Mouse (Mus musculus) MEL (cell line): Measurements from ENCODE around the gene Olfr1506. TPM values are rescaled to one million over a fixed set of nuclear protein-coding genes. Genes with fewer than 3 reads are reported as not detected.
"Not testable (repeated sequence)": the region's sequence is repeated elsewhere in the genome, so short reads cannot be mapped to it uniquely, and the experiment has no call there.

Experiments
- DNase-seq: peaks from one replicate; pipeline ENCODE4 v3.0.0; 2011; ENCODE audit warnings: low read depth, low spot score
- H3K27ac ChIP-seq: 2 replicates; pipeline ENCODE4 v1.5.1; 2012; ENCODE audit warnings: low read depth, mild to moderate bottlenecking, control low read depth, low read length, moderate library complexity; ENCODE audit not compliant: control insufficient read depth
- H3K27me3 ChIP-seq, 2 experiments: fragments of 150-350 bp in 1 of 2; sonication (generic) in 1 of 2; 2 replicates each; pipeline ENCODE4 v1.6.1; 2012; ENCODE audit warnings: low read length in 2 of 2, mild to moderate bottlenecking in 2 of 2, improper control_type of control experiment in 1 of 2, moderate library complexity in 1 of 2; ENCODE audit not compliant: insufficient read depth in 2 of 2, control insufficient read depth in 1 of 2
- H3K36me3 ChIP-seq, 2 experiments: 2 replicates each; pipeline ENCODE4 v1.6.1; 2012 to 2014; ENCODE audit warnings: low read length in 2 of 2, improper control_type of control experiment in 1 of 2, inconsistent platforms in 1 of 2, mild to moderate bottlenecking in 1 of 2; ENCODE audit not compliant: insufficient read depth in 2 of 2, control insufficient read depth in 1 of 2
- H3K4me1 ChIP-seq, 2 experiments: fragments of 150-350 bp in 1 of 2; sonication (generic) in 1 of 2; 2 replicates each; pipeline ENCODE4 v1.6.1; 2012; ENCODE audit warnings: low read length in 2 of 2, improper control_type of control experiment in 1 of 2, mild to moderate bottlenecking in 1 of 2; ENCODE audit not compliant: insufficient read depth in 2 of 2, control insufficient read depth in 1 of 2
- H3K4me3 ChIP-seq, 2 experiments: fragments of 150-350 bp in 1 of 2; sonication (generic) in 1 of 2; 2 replicates each; pipeline ENCODE4 v1.5.1; 2012; ENCODE audit warnings: low read depth in 2 of 2, low read length in 2 of 2, mild to moderate bottlenecking in 2 of 2, moderate library complexity in 2 of 2, control low read depth in 1 of 2, improper control_type of control experiment in 1 of 2; ENCODE audit not compliant: control insufficient read depth in 1 of 2, insufficient read depth in 1 of 2
- H3K79me2 ChIP-seq: 2 replicates; pipeline ENCODE4 v1.6.1; 2012; ENCODE audit warnings: mild to moderate bottlenecking, low read length, moderate library complexity; ENCODE audit not compliant: control insufficient read depth, poor library complexity, insufficient read depth
- H3K9ac ChIP-seq: 2 replicates; pipeline ENCODE4 v1.6.1; 2012; ENCODE audit warnings: low read depth, mild to moderate bottlenecking, control low read depth, low read length, moderate library complexity; ENCODE audit not compliant: control insufficient read depth, poor library complexity, severe bottlenecking
- H3K9me3 ChIP-seq: fragments of 150-350 bp; sonication (generic); replicated peaks from 2 replicates; pipeline ENCODE4 v1.6.1; 2012; ENCODE audit warnings: mild to moderate bottlenecking, low read length, improper control_type of control experiment, moderate library complexity; ENCODE audit not compliant: insufficient read depth
- CHD2 ChIP-seq: IDR thresholded peaks from 2 replicates; pipeline ENCODE4 v1.6.1; 2011; ENCODE audit warnings: low read length, improper control_type of control experiment
- CTCF ChIP-seq, 3 experiments: IDR thresholded peaks in 2 of 3; conservative IDR thresholded peaks in 1 of 3; 2 replicates each; pipeline ENCODE4 v1.5.1; 2011 to 2012; ENCODE audit warnings: low read length in 3 of 3, low read depth in 2 of 3, mild to moderate bottlenecking in 2 of 3, improper control_type of control experiment in 1 of 3, inconsistent platforms in 1 of 3, mixed read lengths in 1 of 3, moderate library complexity in 1 of 3; ENCODE audit not compliant: control insufficient read depth in 1 of 3, insufficient read depth in 1 of 3, poor library complexity in 1 of 3, severe bottlenecking in 1 of 3
- EP300 ChIP-seq, 2 experiments: IDR thresholded peaks; 2 replicates each; pipeline ENCODE4 v1.6.1; 2011; ENCODE audit warnings: improper control_type of control experiment in 2 of 2, low read length in 2 of 2, low read depth in 1 of 2, mild to moderate bottlenecking in 1 of 2
- ETS1 ChIP-seq: IDR thresholded peaks from 2 replicates; pipeline ENCODE4 v1.6.1; 2012; ENCODE audit warnings: low read depth, mild to moderate bottlenecking, inconsistent platforms, low read length, improper control_type of control experiment, moderate library complexity
- HCFC1 ChIP-seq: IDR thresholded peaks from 2 replicates; pipeline ENCODE4 v1.6.1; 2012; ENCODE audit warnings: low read depth, mild to moderate bottlenecking, inconsistent platforms, low read length, improper control_type of control experiment, moderate library complexity
- JUND ChIP-seq: IDR thresholded peaks from 2 replicates; pipeline ENCODE4 v1.6.1; 2011; ENCODE audit warnings: low read depth, mild to moderate bottlenecking, improper control_type of control experiment, low read length
- KAT2A ChIP-seq: conservative IDR thresholded peaks from 2 replicates; pipeline ENCODE4 v1.6.1; 2012; ENCODE audit warnings: low read depth, low read length, improper control_type of control experiment, inconsistent platforms
- MAFK ChIP-seq: IDR thresholded peaks from 2 replicates; pipeline ENCODE4 v1.6.1; 2011; ENCODE audit warnings: low read depth, mild to moderate bottlenecking, low read length, improper control_type of control experiment, borderline replicate concordance
- MAX ChIP-seq: IDR thresholded peaks from 2 replicates; pipeline ENCODE4 v1.6.1; 2011; ENCODE audit warnings: low read length, improper control_type of control experiment
- MAZ ChIP-seq: IDR thresholded peaks from 2 replicates; pipeline ENCODE4 v1.6.1; 2012; ENCODE audit warnings: low read depth, mild to moderate bottlenecking, inconsistent platforms, low read length, improper control_type of control experiment
- MEF2A ChIP-seq: IDR thresholded peaks from 2 replicates; pipeline ENCODE4 v1.6.1; 2014; ENCODE audit warnings: low read depth, mild to moderate bottlenecking, inconsistent platforms, low read length, improper control_type of control experiment; ENCODE audit not compliant: poor library complexity, insufficient replicate concordance, severe bottlenecking; ENCODE audit errors: extremely low read depth
- MYC ChIP-seq: IDR thresholded peaks from 2 replicates; pipeline ENCODE4 v1.6.1; 2011; ENCODE audit warnings: low read depth, mild to moderate bottlenecking, low read length, improper control_type of control experiment, moderate library complexity
- NELFE ChIP-seq: IDR thresholded peaks from 2 replicates; pipeline ENCODE4 v1.6.1; 2011; ENCODE audit warnings: low read depth, low read length, improper control_type of control experiment
- NRF1 ChIP-seq: IDR thresholded peaks from 2 replicates; pipeline ENCODE4 v1.6.1; 2014; ENCODE audit warnings: low read depth, mild to moderate bottlenecking, inconsistent platforms, low read length, improper control_type of control experiment, moderate library complexity; ENCODE audit not compliant: poor library complexity, insufficient read depth, severe bottlenecking
- POLR2AphosphoS2 ChIP-seq: IDR thresholded peaks from 2 replicates; pipeline ENCODE4 v1.6.1; 2011; ENCODE audit warnings: low read length, improper control_type of control experiment
- SIN3A ChIP-seq: IDR thresholded peaks from 2 replicates; pipeline ENCODE4 v1.6.1; 2012; ENCODE audit warnings: low read length, improper control_type of control experiment, inconsistent platforms
- SMC3 ChIP-seq: IDR thresholded peaks from 2 replicates; pipeline ENCODE4 v1.6.1; 2011; ENCODE audit warnings: low read depth, low read length, improper control_type of control experiment
- TBP ChIP-seq: IDR thresholded peaks from 2 replicates; pipeline ENCODE4 v1.8.0; 2011; ENCODE audit warnings: low read depth, low read length, improper control_type of control experiment
- TCF12 ChIP-seq: IDR thresholded peaks from 2 replicates; pipeline ENCODE4 v1.6.1; 2014; ENCODE audit warnings: low read depth, mild to moderate bottlenecking, inconsistent platforms, low read length, improper control_type of control experiment, moderate library complexity
- UBTF ChIP-seq: IDR thresholded peaks from 2 replicates; pipeline ENCODE4 v1.6.1; 2012; ENCODE audit warnings: low read depth, mild to moderate bottlenecking, inconsistent platforms, low read length, improper control_type of control experiment, moderate library complexity, borderline replicate concordance; ENCODE audit not compliant: insufficient read depth
- USF1 ChIP-seq: IDR thresholded peaks from 2 replicates; pipeline ENCODE4 v1.6.1; 2014; ENCODE audit warnings: low read depth, mild to moderate bottlenecking, inconsistent platforms, low read length, improper control_type of control experiment, moderate library complexity
- ZC3H11A ChIP-seq: IDR thresholded peaks from 2 replicates; pipeline ENCODE4 v1.6.1; 2012; ENCODE audit warnings: low read depth, mild to moderate bottlenecking, inconsistent platforms, low read length, improper control_type of control experiment
- ZMIZ1 ChIP-seq: IDR thresholded peaks from 2 replicates; pipeline ENCODE4 v1.6.1; 2012; ENCODE audit warnings: low read depth, mild to moderate bottlenecking, inconsistent platforms, low read length, improper control_type of control experiment, moderate library complexity
- ZNF384 ChIP-seq: IDR thresholded peaks from 2 replicates; pipeline ENCODE4 v1.6.1; 2012; ENCODE audit warnings: low read depth, mild to moderate bottlenecking, inconsistent platforms, low read length, improper control_type of control experiment
- polyA plus RNA-seq, 2 experiments: library from polyadenylated mRNA; stranded (reverse) in 1 of 2; unstranded in 1 of 2; fragments of >175 nt in 1 of 2; fragments of >200 nt in 1 of 2; gene quantifications; 2 replicates each; pipeline versions ENCODE4 v1.2.1 to v1.2.4; 2012; ENCODE audit warnings: low replicate concordance in 2 of 2, low read depth in 1 of 2; ENCODE audit not compliant: insufficient read length in 2 of 2, insufficient read depth in 1 of 2, missing spikeins in 1 of 2
- total RNA-seq: library from RNA; depleted of rRNA; stranded (reverse); fragments of 300-350 nt; gene quantifications from 2 replicates; pipeline ENCODE4 v1.2.3, GENCODE M21; 2012; rRNA removed

Olfr1506 gene
- total RNA-seq, result not detected in 2 replicates
- polyA plus RNA-seq, result not detected

GRCm38 (mm10) chr2:90224393-90224792, at the start of gene Olfr1506:
Olfr1506 (minus strand) TSS chr2:90224493.
- not testable (repeated sequence) for H3K79me2 ChIP-seq, H3K27ac ChIP-seq, H3K27me3 ChIP-seq, DNase-seq, H3K9ac ChIP-seq, H3K4me3 ChIP-seq, H3K4me1 ChIP-seq, H3K9me3 ChIP-seq, H3K36me3 ChIP-seq

DNA sequence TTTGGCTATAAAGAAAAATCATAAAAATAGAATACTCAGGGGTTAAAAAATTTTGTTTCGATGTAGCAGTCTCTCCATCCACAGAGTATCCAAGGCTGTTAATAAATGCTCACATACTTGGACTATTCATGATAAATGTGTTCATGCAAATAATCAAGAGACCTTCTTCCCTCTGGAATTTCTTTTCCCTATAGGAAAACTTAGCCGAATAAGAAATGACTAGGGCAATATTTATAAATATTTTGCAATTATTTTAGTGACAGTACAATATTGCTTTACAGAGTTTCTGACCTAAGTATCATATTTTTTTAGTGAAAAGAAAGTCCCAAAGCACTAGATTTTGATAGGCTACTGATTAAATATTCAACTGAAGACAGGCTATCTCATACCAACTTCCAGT, 46.6 kb upstream of the Olfr1506 start, which contains the start of gene Olfr1271:
Olfr1271 (minus strand) TSS at position 101 of the 400 bp plus-strand sequence.
- H3K9ac ChIP-seq, result no peak within 1 kb of the TSS
- no peaks in the 10 kb centered on the region for H3K4me1 ChIP-seq
- H3K79me2 ChIP-seq, result no peaks in the 10 kb centered on the region
- no peak within 1 kb of the TSS for H3K27ac ChIP-seq
- H3K4me3 ChIP-seq, result no peak within 1 kb of the TSS
- H3K27me3 ChIP-seq, result no peaks in the 10 kb centered on the region
- no peaks in the 10 kb centered on the region for H3K36me3 ChIP-seq
- TF ChIP-seq TBP (no peak), EP300 (IDR thresholded peaks at IDR 0.05; ENCODE audit: low read depth in 1 of 2, low read length in 2 of 2) (no peak), JUND (no peak), ZC3H11A (no peak), MAZ (no peak), NRF1 (no peak), MAFK (no peak), MAX (no peak), UBTF (no peak), SMC3 (no peak), KAT2A (no peak), ZMIZ1 (no peak), NELFE (no peak), TCF12 (no peak), SIN3A (no peak), CHD2 (no peak)
- DNase-seq, result no peak
- H3K9me3 ChIP-seq, result no peaks in the 10 kb centered on the region

DNA sequence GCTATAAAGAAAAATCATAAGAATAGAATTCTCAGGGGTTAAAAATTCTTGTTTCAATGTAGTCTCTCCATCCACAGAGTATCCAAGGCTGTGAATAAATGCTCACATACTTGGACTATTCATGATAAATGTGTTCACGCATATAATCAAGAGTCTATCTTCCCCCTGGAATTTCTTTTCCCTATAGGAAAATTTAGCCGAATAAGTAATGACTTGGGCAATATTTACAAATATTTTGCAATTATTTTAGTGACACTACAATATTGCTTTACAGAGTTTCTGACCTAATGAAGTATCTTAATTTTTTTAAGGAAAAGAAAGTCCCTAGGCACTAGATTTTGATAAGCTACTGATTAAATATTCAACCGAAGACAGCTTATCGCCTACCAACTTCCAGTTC, 33.2 kb upstream of the Olfr1506 start, which contains the start of gene Olfr142:
Olfr142 (minus strand) TSS at position 101 of the 400 bp plus-strand sequence.
- Histone ChIP-seq H3K4me1 (no peaks in the 10 kb centered on the region), H3K4me3 (no peak within 1 kb of the TSS), H3K79me2 (no peaks in the 10 kb centered on the region), H3K27me3 (no peaks in the 10 kb centered on the region), H3K9me3 (no peaks in the 10 kb centered on the region), H3K27ac (no peak within 1 kb of the TSS), H3K9ac (no peak within 1 kb of the TSS), H3K36me3 (no peaks in the 10 kb centered on the region)
- no peak for DNase-seq
- TF ChIP-seq CTCF (IDR thresholded peaks at IDR 0.05 in 2 of 3, conservative IDR thresholded peaks at IDR 0.05 in 1 of 3; ENCODE audit: control insufficient read depth in 1 of 3, insufficient read depth in 1 of 3, low read depth in 2 of 3, low read length in 3 of 3, poor library complexity in 1 of 3, severe bottlenecking in 1 of 3) (no peak), ETS1 (no peak), HCFC1 (no peak), MEF2A (no peak), ZNF384 (no peak), NELFE (no peak), USF1 (no peak), UBTF (no peak), POLR2AphosphoS2 (no peak), MYC (no peak)
